Mouse (Mus musculus): ENCODE data around the gene Rexo4.
A peak's percentile ranks its signal among the peaks of the same experiment; 100 is the strongest.

Rexo4 gene

DNA sequence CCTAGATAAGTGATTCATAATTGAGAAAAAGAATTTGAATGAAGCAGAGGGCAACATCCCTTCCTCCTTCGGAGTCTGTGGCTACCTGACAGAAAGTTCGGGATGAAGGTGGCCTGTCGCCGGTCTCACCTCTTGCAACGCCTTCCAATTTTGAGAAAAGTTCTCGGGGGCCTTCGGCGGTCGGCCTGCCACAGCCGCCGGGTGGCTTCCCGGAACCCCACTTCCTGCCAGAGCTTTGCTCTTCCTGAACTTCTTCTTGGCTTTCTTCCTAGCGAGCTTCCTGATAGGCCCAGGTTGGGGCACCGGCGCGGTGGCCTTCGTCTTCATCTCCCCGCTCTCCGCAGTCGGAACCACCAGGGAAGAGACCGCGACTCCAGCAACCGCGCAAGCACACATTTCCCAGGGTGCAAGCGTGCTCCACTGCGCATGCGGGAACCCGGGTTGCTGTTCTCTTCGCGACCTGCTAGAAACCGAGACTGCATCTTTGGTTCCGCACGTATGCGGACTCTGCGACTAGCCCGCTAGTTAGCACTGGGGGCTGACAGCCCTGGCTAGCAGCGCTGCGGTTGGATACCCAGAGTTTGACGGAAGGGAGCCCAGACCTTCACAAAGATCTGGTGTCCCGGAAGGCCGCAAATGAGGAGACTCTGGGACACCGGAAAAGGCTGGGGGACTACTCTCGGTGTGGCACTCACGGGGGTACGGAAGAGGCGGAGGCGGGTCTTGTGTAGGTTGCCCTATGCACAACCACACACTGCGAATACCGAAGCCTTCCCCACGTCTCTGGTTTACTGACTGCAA lies at the start of gene Rexo4:
TSS of gene Rexo4 (minus strand) at position 464 of the 801 bp plus-strand sequence.
- peak; percentile 95 for DNase-seq (ENCODE audit: low read depth, low spot score)

DNA sequence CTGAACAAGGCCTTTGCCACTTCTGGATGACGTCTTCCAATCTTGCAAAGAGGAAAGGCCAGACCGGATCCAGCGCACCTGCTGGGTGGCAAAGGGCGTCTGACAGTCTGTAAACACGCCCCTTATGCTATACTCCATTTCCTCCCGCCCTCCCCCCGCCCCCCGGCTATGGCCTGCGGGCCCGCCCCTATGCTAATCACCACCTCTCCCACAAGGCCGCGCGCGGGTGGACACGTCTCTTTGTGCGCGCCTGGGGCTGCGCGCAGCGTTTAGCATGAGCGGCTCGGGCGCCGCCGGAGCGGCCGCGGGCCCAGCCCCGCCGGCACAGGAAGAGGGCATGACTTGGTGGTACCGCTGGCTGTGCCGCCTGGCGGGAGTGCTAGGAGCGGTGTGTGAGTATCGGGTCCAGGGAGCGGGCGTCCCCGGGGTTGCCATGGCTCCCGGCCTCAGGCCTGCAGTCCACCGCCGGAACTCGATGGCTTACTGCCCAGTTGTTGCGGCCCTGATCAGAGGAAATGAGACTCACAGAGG lies 45.6 kb upstream of the Rexo4 start, which contains the start of gene Cacfd1:
TSS of gene Cacfd1 (plus strand) at position 213 of the 531 bp plus-strand sequence.
- DNase-seq (ENCODE audit: low read depth, low spot score) = peak; percentile 96

DNA sequence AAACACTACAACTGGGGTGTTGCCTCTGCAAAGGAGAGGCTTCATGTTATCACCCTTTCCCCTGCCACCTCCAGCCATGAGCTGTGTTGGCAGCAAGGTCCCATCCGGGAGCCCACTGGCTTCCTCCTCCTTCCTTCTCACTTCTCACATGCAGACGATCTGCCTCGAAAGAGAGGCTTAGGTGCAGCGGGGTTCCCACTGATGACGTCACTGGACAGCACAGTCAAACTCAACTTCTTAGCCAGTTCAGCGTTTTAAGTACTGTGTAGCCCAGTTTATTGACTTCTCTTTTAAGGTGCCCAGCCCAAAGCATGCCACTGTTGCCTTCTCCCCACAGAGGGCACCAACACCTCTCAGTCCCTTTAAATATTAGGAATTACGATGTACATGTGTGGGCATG lies 43.5 kb upstream of the Rexo4 start:
- DNase-seq (ENCODE audit: low read depth, low spot score) = no peak

DNA sequence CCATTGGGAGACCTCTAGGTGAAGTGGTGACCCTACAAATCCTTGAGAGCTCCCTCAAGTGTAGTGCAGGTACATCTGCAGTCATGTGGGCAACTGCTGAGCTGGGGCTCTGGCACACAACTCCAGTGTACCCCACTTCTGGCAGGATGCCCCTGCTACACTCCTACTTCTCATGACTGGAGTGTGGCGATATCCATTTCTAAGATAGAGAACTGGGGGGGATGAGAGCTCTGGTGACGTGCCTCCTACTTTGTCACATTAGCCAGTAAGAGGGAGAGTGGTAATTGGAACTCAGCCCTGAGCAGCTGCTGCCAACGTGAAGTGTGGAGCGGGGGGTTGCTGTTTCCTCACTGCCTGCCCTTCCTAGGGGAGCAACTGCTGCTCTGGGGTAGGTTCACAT lies 42.1 kb upstream of the Rexo4 start:
- DNase-seq (ENCODE audit: low read depth, low spot score) = no peak

DNA sequence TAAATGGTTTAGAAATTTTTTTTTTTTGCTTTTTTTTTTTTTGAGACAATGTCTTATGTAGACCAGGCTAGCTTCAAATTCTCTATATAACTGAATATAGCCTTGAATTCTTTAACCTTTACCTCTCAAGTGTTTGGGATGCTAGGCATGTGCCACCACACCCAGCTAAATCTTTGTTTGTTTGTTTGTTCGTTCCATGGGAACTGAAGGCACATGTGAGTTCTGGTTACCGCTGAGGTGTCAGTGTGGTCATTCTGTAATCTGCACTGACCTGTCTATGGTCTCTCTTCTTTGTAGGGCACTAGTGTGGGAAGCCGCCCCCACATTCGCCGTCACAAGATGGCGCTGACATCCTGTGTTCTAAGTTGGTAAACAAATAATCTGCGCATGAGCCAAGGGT lies 33.8 kb upstream of the Rexo4 start:
- DNase-seq (ENCODE audit: low read depth, low spot score) = no peak

DNA sequence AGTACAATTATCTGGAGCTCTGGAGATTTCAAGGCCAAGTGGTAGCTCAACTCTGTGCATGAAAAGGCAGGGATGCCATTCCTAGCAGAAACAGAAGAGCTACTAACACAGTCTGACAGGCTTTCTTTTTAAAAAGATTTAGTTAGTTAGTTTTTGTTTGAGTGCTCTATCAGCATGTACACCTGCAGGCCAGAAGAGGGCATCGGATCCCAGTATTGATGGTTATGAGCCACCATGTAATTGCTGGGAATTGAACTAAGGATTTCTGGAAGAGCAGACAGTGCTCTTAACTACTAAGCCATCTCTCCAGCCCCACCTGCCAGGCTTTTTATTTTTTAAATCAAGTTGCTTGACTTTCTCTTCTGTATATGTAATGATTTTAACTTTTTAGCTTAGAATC lies 33.3 kb upstream of the Rexo4 start:
- DNase-seq (ENCODE audit: low read depth, low spot score) = no peak

DNA sequence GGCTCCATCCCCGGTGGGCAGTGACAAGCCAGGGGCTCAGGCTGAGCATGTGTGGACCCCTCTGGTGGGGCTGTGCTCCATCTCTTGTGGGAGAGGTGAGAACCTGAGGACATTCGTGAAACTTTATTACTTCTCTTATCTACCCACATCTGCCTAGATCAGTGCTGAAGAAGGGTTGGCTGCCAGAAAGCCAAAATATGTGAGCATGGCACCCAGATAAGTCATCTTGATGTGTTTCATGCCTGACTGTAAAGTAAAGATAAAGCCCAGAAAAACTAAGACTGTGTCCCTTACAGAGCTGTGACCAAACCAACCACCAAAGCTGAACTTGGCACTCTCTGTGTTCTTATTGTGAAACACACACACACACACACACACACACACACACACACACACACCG lies 29.8 kb upstream of the Rexo4 start:
- no peak for DNase-seq (ENCODE audit: low read depth, low spot score)

DNA sequence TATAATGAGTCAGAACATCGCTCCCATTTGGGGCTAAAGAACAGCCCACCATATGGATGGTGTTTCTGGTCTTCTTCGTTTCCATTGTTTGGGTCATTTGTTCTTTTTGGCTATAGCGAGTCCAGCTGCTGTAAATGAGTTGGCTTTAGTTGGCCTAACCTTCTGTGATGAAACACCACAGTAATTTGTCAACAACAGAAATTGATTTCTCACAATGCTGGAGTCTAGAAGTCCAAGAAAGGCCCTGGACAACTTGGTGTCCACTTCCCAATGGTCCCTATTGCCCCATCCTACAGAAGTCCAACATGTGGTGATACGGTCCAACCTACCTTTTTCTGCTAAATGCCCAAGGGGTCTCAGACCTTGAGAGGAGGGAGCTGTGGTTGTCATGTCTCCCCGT lies 20.5 kb upstream of the Rexo4 start:
- DNase-seq (ENCODE audit: low read depth, low spot score) = no peak

DNA sequence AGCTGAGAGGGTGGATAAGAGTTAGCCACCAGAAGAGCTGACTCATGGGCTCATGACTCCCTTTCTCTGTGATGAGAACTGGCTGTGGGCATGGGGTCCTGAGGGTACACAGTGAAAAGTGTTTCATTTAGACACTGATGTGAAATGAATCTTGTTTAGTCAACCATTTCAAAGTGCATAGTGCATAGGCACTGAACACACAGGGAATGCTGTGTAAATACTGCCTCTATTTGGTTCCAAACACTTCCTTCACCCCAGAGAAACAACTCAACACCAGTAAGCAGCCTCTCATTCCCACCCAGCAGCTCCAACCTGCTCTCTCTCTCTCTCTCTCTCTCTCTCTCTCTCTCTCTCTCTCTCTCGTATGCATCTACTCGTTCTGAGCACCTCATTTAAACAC lies 20.0 kb upstream of the Rexo4 start:
- no peak for DNase-seq (ENCODE audit: low read depth, low spot score)

DNA sequence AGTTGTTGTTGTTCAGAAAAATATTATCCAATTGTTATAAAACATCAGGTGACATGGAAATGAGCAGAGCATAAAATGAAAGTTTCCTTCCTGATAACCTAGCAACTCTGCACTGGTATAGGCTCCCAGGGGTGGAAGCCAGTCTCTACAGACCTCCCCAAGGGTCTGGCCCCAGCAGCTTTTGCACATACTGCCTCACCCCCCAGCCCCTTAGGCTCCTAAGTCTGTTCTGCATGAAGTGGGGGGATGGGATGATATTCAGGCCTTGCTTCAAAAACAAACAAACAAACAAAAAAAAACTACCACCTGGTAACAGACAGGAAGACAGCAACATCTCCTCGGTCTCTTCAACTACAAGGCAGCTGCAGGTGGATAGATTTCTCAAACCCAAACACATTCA lies 16.2 kb upstream of the Rexo4 start:
- no peak for DNase-seq (ENCODE audit: low read depth, low spot score)

DNA sequence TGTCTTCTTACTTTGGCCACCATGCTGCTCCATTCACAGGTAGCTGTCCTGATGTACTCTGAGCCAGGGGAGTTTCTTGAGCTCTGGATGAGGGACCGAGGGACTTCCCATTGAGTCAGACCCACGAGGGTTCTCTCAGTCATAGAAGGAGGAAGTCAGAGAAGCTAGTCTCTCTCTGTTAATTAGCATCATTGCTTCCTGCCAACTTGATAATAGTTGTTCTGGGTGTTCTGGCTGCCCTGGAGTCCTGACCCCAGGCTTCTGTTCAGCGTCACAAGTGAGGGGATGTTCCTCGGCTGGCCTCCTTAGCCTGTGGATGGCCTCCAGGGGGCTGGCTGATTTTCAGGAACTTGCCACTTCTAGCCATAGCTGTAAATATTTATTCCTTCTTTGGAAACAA lies 9.8 kb upstream of the Rexo4 start:
- DNase-seq (ENCODE audit: low read depth, low spot score) = no peak

DNA sequence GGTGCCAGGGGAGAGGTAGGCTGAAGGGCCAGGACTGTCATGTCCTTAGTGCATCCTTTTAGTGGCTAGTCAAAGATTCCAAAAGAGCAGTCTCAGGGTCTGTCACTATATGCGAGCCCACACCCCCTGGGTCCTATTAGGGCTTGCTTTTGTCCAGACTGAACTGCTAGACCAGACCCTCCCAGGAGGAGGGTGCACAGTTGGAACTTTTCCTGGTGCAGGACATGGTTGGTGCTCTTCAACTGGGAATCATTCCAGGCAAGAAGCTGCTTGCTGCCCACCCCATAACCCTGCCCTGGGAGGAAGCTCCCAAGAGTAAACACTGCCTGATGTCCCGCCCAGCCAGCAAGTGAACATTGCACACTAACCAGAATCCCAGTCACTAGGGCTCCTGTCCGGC lies 8.9 kb upstream of the Rexo4 start, which contains the start of gene Adamts13:
TSS of gene Adamts13 (plus strand) at position 301 of the 400 bp plus-strand sequence.
- DNase-seq (ENCODE audit: low read depth, low spot score) = no peak

DNA sequence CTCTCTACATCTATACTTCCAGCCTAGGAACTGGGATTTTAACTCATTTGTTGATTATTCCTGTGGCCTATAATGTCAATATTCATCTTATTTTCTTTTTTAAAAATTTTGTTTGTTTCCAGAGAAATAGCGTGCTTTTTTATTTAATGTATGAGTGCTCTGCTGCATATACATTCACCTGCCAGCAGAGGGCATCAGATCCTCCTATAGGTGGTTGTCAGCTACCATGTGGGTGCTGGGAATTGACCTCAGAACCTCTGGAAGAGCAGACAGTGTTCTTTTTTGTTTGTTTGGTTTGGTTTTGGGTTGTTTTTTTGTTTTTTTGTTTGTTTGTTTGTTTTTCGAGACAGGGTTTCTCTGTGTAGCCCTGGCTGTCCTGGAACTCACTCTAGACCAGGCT lies 3.1 kb upstream of the Rexo4 start:
- no peak for DNase-seq (ENCODE audit: low read depth, low spot score)

DNA sequence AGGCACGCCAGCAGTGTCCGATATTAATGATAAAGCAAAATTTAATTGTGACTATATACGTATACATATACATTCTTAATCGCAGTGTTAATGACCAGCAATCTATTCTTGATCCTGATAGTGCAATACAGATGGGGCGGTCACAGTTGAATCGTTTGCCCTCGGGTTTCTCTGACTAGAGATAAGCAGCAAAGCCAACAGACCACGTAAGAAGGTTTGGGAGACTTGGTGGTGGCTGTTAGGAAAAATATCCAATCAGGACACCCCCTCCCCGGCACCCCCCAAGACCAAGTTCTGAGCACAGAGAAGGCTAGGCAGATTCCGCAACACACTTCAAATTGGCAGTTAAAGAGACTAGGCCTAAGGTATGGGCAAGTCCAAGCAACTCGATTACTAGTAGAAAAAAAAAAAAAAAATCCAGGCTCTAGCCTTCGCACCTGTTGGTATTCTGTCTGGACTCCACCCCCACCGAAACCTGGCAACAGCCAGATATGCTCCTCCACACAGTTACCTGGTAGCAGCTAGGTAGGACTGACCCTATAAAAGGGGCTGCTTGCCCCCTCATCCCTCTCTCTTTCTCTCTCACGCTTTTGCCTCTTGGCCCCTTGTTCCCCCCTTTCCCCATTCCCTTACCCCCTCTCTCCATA lies 661 bp upstream of the Rexo4 start:
- DNase-seq (ENCODE audit: low read depth, low spot score) = no peak

DNA sequence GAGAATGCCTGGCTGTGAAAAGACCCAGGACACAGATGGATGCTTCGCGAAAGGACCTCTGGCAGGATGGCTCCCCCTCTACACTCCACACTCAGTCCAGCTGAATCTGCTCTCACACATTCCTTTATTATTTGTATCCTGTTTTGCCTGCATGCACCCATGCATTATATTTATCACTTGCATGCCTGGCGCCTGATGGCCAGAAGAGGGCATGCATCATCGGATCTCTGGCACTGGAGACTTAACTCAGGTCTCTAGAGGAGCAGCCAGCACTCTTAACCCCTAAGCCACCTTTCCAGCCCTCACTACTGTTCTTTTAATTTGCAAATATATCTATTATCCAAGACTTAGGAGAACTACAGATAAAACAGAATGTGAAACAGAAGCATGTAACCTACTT lies 3.4 kb downstream of the Rexo4 start:
- no peak for DNase-seq (ENCODE audit: low read depth, low spot score)

DNA sequence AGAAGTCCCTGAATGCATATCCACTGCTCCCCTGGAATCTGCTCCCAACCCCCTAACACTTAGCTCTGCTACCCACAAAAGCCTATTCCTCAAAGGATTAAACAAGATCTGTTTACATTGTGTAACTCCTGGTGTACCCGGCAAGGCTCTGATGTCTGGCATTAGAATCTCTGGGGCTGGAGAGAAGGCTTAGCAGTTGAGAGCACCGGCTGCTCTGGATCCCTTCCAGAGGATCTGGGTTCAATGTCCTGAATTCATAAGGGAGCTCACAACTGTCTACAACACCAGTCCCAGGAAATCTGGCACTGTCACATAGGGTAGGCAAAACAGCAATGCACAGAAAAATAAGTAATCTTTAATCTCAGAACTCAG lies 6.7 kb downstream of the Rexo4 start:
- no peak for DNase-seq (ENCODE audit: low read depth, low spot score)

DNA sequence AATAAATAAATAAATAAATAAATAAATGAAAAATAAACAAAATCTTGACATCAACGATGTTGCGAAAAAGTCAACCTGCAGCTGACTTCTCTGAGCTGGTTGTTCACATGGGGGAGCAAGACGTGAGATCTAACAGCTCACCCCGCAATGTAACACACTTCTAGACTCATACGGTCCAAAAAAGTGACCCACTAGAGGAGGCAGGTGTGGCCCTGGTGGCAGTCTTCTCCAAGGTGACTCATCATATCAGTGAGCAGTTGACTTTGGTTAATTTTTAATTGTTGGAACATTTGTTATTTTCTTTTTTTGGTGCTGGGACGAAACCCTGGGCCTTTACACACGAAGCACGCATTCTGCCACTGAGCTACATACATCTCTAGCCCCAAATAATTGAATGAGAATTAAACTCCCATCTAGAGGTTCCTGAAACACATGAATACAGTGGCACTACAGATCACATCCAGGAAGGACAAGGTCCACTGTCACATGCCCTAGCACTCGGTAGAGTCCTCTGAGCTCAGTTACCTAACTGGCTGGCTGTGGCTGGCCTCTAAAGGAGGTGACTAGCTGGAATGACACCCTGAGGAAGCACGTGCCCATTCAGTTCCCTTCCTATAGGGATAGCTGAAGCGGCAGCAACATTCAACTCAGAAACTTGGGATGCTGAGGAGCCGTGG lies 7.2 kb downstream of the Rexo4 start:
- no peak for DNase-seq (ENCODE audit: low read depth, low spot score)

DNA sequence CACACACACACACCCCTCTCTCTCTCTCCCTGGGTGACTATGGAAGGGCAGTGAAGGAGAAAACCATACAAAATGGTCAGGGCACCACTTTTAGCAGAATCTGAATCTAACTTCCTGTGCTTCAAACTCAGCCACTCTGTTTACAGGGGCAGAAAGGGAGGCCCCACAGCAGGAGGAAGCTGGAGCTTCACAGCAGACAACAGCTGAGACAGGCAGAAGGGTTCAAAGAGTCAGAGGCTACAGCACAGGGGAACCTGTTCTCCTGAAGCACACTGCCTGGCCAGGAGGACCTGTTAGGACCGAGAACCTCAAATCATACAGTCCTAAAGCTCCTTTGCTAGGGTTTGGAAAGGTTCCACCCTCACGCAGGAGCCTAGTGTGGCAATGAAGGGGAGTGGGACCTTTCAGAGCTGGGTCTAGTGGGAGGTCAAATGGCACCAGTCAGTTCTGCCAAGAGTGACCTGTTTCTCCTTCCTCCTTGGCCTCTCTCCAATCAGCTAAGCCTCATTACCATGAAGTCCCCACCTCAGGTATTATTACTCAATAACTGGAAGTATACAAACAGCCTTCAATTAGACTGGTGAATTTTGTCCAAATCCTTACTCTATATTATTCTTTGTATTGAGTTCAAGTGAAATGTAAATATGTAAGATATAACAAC lies 9.3 kb downstream of the Rexo4 start:
- no peak for DNase-seq (ENCODE audit: low read depth, low spot score)

DNA sequence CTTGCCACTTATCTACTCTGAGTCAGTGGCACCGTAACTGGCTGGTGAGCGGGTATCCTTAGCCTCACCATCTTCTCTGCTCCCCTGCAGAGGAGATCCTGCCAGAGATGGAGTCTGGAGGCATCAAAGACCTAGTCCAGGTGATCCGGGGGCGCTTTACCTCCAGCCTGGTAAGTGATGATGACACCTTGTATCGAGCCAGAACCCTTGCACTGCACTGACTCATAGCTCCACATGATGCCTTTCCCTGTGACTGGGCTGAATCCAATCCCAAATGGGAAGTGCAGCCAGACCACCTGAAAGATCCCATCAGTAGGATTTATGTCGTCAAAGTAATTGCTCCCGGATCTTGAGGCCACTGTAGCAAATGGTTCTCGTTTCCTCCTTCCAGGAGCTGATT lies 11.3 kb downstream of the Rexo4 start:
- no peak for DNase-seq (ENCODE audit: low read depth, low spot score)

DNA sequence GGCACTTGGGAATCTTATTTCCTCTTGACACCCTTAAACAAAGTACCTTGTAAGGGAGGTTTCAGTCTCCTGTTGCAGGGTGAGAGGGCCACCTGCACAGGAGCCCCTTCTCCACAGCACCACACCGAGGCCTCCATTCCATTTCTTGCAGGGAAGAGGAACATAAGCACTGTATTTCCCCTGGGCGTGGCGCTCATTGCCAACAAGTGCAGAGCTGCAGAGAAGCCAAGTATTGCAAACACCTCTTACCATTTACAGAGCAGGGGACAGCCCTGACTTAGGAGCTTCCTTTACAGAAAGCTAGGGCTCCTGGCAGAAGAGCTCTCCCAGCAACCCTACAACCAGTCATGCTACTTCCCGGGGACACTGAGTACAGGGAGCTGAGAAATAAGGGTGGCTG lies 12.0 kb downstream of the Rexo4 start:
- no peak for DNase-seq (ENCODE audit: low read depth, low spot score)

DNA sequence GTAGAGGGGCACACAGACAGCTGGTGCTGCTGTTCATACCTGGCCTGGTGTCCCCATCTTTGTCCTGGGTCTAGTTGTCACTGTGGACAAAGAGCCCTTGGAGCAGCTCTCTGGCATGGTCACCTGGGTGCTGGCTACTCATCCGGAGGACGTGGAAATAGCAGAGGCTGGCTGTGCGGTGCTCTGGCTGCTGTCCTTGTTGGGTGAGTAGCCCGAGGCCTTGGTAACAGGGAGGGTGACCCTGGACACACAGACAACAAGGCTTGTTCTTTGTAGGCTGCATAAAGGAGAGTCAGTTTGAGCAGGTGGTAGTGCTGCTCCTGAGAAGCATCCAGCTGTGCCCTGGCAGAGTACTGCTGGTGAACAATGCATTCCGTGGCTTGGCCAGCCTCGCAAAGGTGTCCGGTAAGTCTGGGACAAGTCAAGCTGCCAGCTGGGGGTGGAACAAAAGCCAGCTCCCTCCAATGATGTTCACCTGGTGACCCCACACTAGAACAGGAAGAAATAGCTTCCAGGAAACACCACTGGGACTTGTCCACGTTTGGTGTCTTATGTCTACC lies 12.8 kb downstream of the Rexo4 start:
- DNase-seq (ENCODE audit: low read depth, low spot score) = no peak

DNA sequence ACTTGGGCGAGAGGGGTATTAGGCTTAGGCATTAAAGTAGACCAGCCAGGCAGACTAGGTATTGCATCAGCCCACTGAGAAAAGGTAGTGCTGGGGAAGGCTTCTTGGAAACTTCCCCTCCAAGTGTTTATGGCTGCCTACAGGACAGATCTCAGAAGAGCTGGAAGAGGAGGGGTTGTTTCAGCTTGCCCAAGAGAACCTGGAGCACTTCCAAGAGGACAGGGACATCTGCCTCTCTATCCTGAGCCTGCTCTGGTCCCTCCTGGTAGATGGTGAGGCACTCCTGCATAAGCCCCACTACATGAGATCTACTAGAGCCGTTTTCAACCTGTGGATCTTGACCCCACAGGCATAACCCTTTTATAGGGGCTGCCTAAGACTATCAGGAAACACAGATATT lies 13.8 kb downstream of the Rexo4 start:
- DNase-seq (ENCODE audit: low read depth, low spot score) = no peak
